Mouse (Mus musculus) liver, embryonic 14.5 days (tissue): ENCODE measurements at regions not wholly inside any gene's neighbourhood (a gene's known extent, or its start where the extent isn't known, plus 50 kb on each side); places are given as distances from the start of the nearest gene placed in this dataset.

ENCODE experiments used
- ATAC-seq: fragments of 200-750 bp; cut with Nextera tagmentation; 2 replicates; pipeline ENCODE4 v1.8.0; 2017; ENCODE audit warnings: moderate number of reproducible peaks, mild to moderate bottlenecking, moderate library complexity; ENCODE audit not compliant: insufficient read depth
- DNase-seq, 3 experiments: peaks; one replicate each; pipeline ENCODE4 v3.0.0-alpha.2; 2012 to 2013; ENCODE audit warnings: low read depth in 3 of 3, low spot score in 3 of 3
- H3K27ac ChIP-seq: fragments of 300-500 bp; sonication (generic); 2 replicates; pipeline ENCODE4 v1.5.1; 2014; ENCODE audit warnings: moderate library complexity, mild to moderate bottlenecking, control low read depth, inconsistent platforms
- H3K27me3 ChIP-seq: fragments of 300-500 bp; sonication (generic); 2 replicates; pipeline ENCODE4 v1.6.1; 2014; ENCODE audit warnings: mild to moderate bottlenecking, low read length, moderate library complexity; ENCODE audit not compliant: control insufficient read depth, insufficient read depth
- H3K36me3 ChIP-seq: fragments of 300-500 bp; sonication (generic); replicated peaks from 2 replicates; pipeline ENCODE4 v1.6.1; 2014; ENCODE audit warnings: low read depth; ENCODE audit not compliant: control insufficient read depth, insufficient read depth
- H3K4me1 ChIP-seq, 2 experiments: fragments of 200-500 bp in 1 of 2; fragments of 300-500 bp in 1 of 2; sonication (generic) in 1 of 2; replicated peaks; 2 replicates each; pipeline ENCODE4 v1.6.1; 2012 to 2014; ENCODE audit warnings: antibody characterized with exemption in 1 of 2, inconsistent platforms in 1 of 2, low read length in 1 of 2; ENCODE audit not compliant: control insufficient read depth in 2 of 2, insufficient read depth in 2 of 2
- H3K4me2 ChIP-seq: fragments of 300-500 bp; sonication (generic); 2 replicates; pipeline ENCODE4 v1.6.1; 2014; ENCODE audit warnings: low read depth, mild to moderate bottlenecking, control low read depth, moderate library complexity
- H3K4me3 ChIP-seq, 2 experiments: fragments of 200-500 bp in 1 of 2; fragments of 300-500 bp in 1 of 2; sonication (generic) in 1 of 2; 2 replicates each; pipeline ENCODE4 v1.5.1; 2012 to 2014; ENCODE audit warnings: low read depth in 2 of 2, low read length in 2 of 2, mild to moderate bottlenecking in 2 of 2, control low read depth in 1 of 2, inconsistent platforms in 1 of 2, moderate library complexity in 1 of 2; ENCODE audit not compliant: insufficient read depth in 1 of 2
- H3K9ac ChIP-seq: fragments of 300-500 bp; sonication (generic); replicated peaks from 2 replicates; pipeline ENCODE4 v1.6.1; 2014; ENCODE audit warnings: mild to moderate bottlenecking, control low read depth, moderate library complexity
- H3K9me3 ChIP-seq: fragments of 300-500 bp; sonication (generic); 2 replicates; pipeline ENCODE4 v1.6.1; 2016; ENCODE audit warnings: low read length, mixed read lengths; ENCODE audit not compliant: control insufficient read depth
- CTCF ChIP-seq: IDR thresholded peaks from 2 replicates; pipeline ENCODE4 v1.5.1; 2016; ENCODE audit warnings: antibody characterized with exemption, low read depth, control low read depth
- EP300 ChIP-seq: IDR thresholded peaks from 2 replicates; pipeline ENCODE4 v1.6.1; 2016; ENCODE audit warnings: antibody characterized with exemption, low read depth
- WGBS: fragments of 180-500 bp; shearing (Covaris S2); extraction: QIAGEN DNeasy Blood & Tissue Kit; methylation state at CpG from one replicate; pipeline ENCODE4 v1.1.7; 2014; ENCODE audit not compliant: insufficient replicate concordance; 5-methylcytosine and 5-hydroxymethylcytosine counted together

DNA sequence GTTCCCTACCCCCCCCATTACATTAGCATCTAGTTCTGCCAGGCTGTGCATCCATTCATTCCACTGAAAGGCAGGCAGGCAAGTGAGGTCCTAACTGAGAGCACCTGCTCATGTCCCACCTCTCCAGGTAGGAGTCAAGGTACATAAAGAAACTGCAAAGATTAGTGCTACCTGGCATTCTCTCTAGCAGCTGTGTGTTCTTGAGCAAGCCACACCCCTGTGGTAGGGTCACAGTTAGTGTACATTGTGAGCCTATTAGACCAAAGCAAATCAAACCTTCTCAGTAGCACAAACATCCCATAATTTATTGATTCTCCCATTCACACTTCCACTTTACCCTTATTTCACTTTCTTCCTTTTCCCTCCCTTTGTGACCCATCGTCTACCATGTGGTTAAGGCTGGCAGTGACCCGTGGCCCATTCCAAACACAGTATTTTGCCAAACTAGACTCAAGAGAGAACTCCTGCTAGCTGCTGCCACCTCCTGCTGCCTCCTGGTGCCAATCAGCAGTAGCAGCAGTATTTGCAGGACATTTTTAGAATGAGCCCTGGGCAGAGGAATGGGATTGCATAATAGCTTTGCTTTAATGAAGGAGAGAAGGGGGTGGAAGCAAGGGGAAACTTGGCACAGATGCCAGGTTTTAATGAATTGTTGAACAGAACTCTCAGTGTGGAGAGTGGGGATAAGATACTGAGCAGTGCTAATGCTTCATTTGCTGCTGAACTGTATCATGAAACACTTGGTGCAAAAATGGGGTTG lies 578.2 kb upstream of the Gm21961 start:
- DNase-seq = no peak
- no peak overlapping the region for H3K4me3 ChIP-seq
- WGBS = 33% methylated on average over 2 of the region's 2 CpGs
- H3K4me1 ChIP-seq = no peaks in the 10 kb centered on the region
- no peak for ATAC-seq
- TF ChIP-seq EP300 (no peak), CTCF (no peak)
- H3K9ac ChIP-seq = no peak overlapping the region
- no peak overlapping the region for H3K4me2 ChIP-seq
- H3K27ac ChIP-seq = no peak overlapping the region
- H3K36me3 ChIP-seq = no peaks in the 10 kb centered on the region
- H3K27me3 ChIP-seq = no peaks in the 10 kb centered on the region
- no peaks in the 10 kb centered on the region for H3K9me3 ChIP-seq

DNA sequence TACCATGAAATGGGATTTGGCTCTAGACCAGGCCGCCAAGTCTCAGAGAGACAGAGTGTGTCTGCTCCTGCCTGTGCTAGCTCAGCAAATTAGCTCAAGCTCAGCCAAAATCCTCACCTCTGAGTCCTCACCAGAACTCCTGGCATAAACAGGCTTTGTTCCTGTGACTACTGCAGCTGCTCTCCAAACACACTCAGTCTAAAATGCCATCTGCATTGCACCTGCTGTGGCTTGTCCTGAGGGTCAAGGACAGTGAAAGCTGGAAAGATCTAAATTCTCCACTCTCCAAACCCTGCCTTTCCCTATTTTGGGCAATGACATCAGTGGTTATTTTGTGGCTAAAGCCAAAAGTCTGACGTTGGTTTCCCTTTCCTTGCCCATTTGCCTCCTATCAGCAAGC lies 570.9 kb upstream of the Gm21961 start:
- no peak overlapping the region for H3K4me2 ChIP-seq
- ATAC-seq = no peak
- no peaks in the 10 kb centered on the region for H3K9me3 ChIP-seq
- no peaks in the 10 kb centered on the region for H3K4me1 ChIP-seq
- no peak for TF ChIP-seq CTCF
- TF ChIP-seq EP300 = no peak
- H3K9ac ChIP-seq = no peak overlapping the region
- no peak for DNase-seq
- WGBS = 56% methylated on average over 2 of the region's 2 CpGs
- H3K27ac ChIP-seq = no peak overlapping the region
- H3K27me3 ChIP-seq = no peaks in the 10 kb centered on the region
- no peaks in the 10 kb centered on the region for H3K36me3 ChIP-seq
- no peak overlapping the region for H3K4me3 ChIP-seq

DNA sequence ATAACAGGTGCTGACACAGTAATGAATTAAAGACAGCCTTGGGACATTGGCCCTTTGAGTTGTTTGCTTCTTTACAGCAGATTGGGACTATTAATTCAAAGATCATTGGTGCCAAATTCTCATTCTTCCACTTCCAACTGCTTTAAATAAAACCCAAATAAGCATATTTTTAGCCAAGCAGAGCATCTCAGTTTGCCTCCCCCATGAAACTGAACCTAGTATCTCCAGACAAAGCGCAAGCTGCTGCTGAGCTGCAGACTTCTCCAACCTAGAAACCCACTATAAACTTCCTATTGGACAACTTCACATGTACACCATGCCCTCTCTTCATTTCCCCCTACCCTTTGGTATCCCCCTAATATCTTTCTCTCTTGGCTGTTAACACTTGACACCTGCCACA lies 564.6 kb upstream of the Gm21961 start:
- Histone ChIP-seq H3K27me3 (no peaks in the 10 kb centered on the region), H3K27ac (no peak overlapping the region), H3K9ac (no peak overlapping the region), H3K4me3 (no peak overlapping the region), H3K36me3 (no peaks in the 10 kb centered on the region), H3K4me1 (no peaks in the 10 kb centered on the region), H3K4me2 (no peak overlapping the region), H3K9me3 (no peaks in the 10 kb centered on the region)
- ATAC-seq = no peak
- TF ChIP-seq CTCF = no peak
- no peak for TF ChIP-seq EP300
- 74% methylated on average over 1 of the region's 1 CpGs for WGBS
- DNase-seq = no peak

DNA sequence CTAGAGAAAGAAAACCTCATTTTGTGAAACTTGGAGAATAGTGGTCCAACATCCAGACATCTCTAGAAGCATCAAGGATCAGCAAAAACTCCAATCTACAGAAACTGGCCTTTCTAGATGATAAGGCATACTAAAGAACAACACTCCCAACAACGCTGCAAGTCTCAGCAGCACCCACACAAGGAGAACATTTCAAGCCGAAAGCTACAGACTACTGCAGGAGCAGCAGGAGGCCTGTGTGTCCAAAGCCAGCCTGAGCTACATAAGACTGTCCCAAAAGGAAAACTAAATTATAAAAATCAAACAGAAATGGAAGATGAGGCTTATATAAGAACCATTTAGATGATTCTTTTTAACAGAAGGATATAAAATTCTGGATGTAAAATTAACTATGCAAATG lies 553.2 kb upstream of the Gm21961 start:
- TF ChIP-seq EP300 (no peak), CTCF (no peak)
- H3K27ac ChIP-seq = no peak overlapping the region
- ATAC-seq (no peak), DNase-seq (no peak)
- H3K4me3 ChIP-seq = no peak overlapping the region
- H3K36me3 ChIP-seq = no peaks in the 10 kb centered on the region
- H3K9me3 ChIP-seq = no peaks in the 10 kb centered on the region
- H3K4me1 ChIP-seq = no peaks in the 10 kb centered on the region
- H3K9ac ChIP-seq = no peak overlapping the region
- 50% methylated on average over 2 of the region's 2 CpGs for WGBS
- no peak overlapping the region for H3K4me2 ChIP-seq
- no peaks in the 10 kb centered on the region for H3K27me3 ChIP-seq

DNA sequence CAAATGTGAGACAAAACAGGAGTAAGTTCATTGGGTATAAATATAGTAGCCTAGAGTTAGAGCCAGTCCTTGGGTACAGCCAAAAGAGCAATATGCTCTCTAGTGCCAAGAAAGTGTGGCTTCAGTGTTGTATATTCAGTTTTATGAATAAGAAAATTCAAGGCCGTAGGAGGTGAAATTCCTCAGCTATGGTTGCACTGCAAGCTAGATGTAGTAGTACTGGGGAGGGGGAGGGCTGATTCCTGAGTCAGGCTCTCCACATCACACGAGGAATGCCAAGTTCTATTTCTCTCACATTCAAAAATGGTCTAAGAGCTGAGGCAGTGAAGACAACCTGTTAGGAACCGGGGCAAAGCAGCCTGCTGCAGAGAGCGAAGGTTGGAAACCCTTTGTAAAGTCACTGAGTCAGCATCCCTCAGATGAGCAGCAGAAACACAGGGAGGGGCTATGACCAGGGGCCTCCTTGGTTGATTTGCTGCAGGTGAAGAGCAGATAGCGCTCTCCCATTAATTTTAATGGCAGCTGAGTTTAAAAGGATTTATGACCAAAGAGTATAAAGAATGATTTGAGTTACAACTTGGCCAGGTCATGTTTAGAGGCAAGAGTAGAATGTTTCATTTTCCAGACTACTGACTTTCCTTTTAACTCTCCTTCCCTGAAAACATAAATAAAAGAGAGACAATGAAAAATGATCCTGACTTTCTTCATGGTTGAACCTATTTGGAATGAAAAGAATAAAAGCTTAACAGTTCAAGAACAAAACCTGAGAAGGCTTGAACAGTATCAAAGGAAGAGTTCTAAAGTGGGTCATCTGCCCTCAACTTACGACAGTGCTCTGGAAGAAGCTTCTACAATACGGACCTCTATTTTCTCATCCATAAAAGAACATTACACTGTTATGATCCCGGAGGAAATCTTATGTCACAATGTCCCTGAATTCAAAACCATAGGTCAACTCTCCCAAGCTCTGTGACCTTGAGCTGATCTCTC lies 543.4 kb upstream of the Gm21961 start:
- no peak overlapping the region for H3K27ac ChIP-seq
- no peak overlapping the region for H3K9ac ChIP-seq
- no peaks in the 10 kb centered on the region for H3K9me3 ChIP-seq
- no peak overlapping the region for H3K4me3 ChIP-seq
- DNase-seq (no peak), ATAC-seq (no peak)
- no peaks in the 10 kb centered on the region for H3K36me3 ChIP-seq
- no peaks in the 10 kb centered on the region for H3K4me1 ChIP-seq
- TF ChIP-seq CTCF (no peak), EP300 (no peak)
- H3K27me3 ChIP-seq = no peaks in the 10 kb centered on the region
- 56% methylated on average over 8 of the region's 8 CpGs for WGBS
- no peak overlapping the region for H3K4me2 ChIP-seq
